Mouse (Mus musculus) embryonic fibroblast, embryonic 13.5 days (primary cell): Measurements from ENCODE around the gene Tmod4.

Experiments used
- CTCF ChIP-seq: IDR thresholded peaks from 2 replicates; pipeline ENCODE4 v1.5.1; 2011; ENCODE audit warnings: mild to moderate bottlenecking, control low read depth, low read length, moderate library complexity, borderline replicate concordance; ENCODE audit not compliant: insufficient read depth
- POLR2A ChIP-seq: IDR thresholded peaks from 2 replicates; pipeline ENCODE4 v1.6.1; 2011; ENCODE audit warnings: low read depth, mild to moderate bottlenecking, control low read depth, low read length, moderate library complexity

- TF ChIP-seq CTCF (no peak), POLR2A (no peak)
Observed at GRCm38 (mm10) chr3:95161618-95162344, 37.5 kb downstream of the Tmod4 start.
